ENCODE assay signal across 8 mouse cellular contexts in genomic region chr8:86746511-86746910, GRCm38 (mm10). TPM values are rescaled to one million over a fixed set of nuclear protein-coding genes. Genes with fewer than 3 reads are reported as not detected.
DNase-seq lines count a peak whose midpoint lies in the region; ATAC-seq and TF ChIP-seq lines count a peak whose summit lies in the region.

No protein-coding gene starts in this region.

- H3K36me3 ChIP-seq in spleen, adult 2 months (ENCODE audit: control insufficient read depth, insufficient read depth, low read length): no peaks in the 10 kb centered on the region
- no peaks in the 10 kb centered on the region for H3K36me3 ChIP-seq in limb, embryonic 12.5 days
- H3K36me3 ChIP-seq in midbrain, postnatal 0 days (ENCODE audit: insufficient read depth, low read length): no peaks in the 10 kb centered on the region

- peak overlapping the region; percentile 82 for H3K4me3 ChIP-seq in spleen, adult 2 months (ENCODE audit: extremely low read depth, insufficient read depth, insufficient read length)
- H3K4me3 ChIP-seq in limb, embryonic 12.5 days (replicated peaks): peak overlapping the region; percentile 90
- peak overlapping the region; percentile 80 for H3K4me3 ChIP-seq in midbrain, postnatal 0 days (ENCODE audit: low read depth, low read length)

- WGBS in spleen, adult 2 months: 15% methylated on average over 11 of the region's 11 CpGs
- 3% methylated on average over 11 of the region's 11 CpGs for WGBS in limb, embryonic 12.5 days
- 1% methylated on average over 11 of the region's 11 CpGs for WGBS in midbrain, postnatal 0 days

- no peak for ATAC-seq in limb, embryonic 12.5 days (ENCODE audit: insufficient number of reproducible peaks, insufficient read depth, low FRiP score, low TSS enrichment, low read depth)
- peak; percentile 31; the same call in 1 of the 2 replicates for ATAC-seq in midbrain, postnatal 0 days (ENCODE audit: low FRiP score)

- TF ChIP-seq POLR2A in spleen, adult 2 months (IDR thresholded peaks at IDR 0.05; ENCODE audit: low read depth, low read length): no peak

- peak overlapping the region; percentile 78 for H3K4me2 ChIP-seq in limb, embryonic 12.5 days
- peak overlapping the region; percentile 78 for H3K4me2 ChIP-seq in midbrain, postnatal 0 days (ENCODE audit: low read depth, low read length, poor library complexity, severe bottlenecking)

- no peaks in the 10 kb centered on the region; the same call in 1 of the 2 replicates for H3K27me3 ChIP-seq in spleen, adult 2 months (ENCODE audit: control insufficient read depth, insufficient read depth, low read length)
- no peaks in the 10 kb centered on the region for H3K27me3 ChIP-seq in limb, embryonic 12.5 days
- no peaks in the 10 kb centered on the region for H3K27me3 ChIP-seq in midbrain, postnatal 0 days (ENCODE audit: insufficient read depth, low read length)

- H3K9ac ChIP-seq in limb, embryonic 12.5 days (replicated peaks): peak overlapping the region; percentile 99
- H3K9ac ChIP-seq in midbrain, postnatal 0 days (replicated peaks; ENCODE audit: low read length, poor library complexity, severe bottlenecking): peak overlapping the region; percentile 98

- peak; percentile 61 for DNase-seq in adrenal gland, adult 2 months
- no peak for DNase-seq in adrenal gland, adult 8-10 months
- no peak for DNase-seq in spleen, adult 2 months (ENCODE audit: low read depth in 1 of 2, low spot score in 2 of 2)
- DNase-seq in spleen, postnatal 14 days (ENCODE audit: low spot score in 2 of 2): no peak
- peak; percentile 23 to 37 for DNase-seq in heart, postnatal 14 days
- DNase-seq in midbrain, postnatal 0 days (ENCODE audit: low spot score): no peak
- no peak for DNase-seq in left cerebral cortex, adult 11 months (ENCODE audit: low spot score)

- intact Hi-C loops in heart, postnatal 14 days (cut with DNase I): loop anchor here (2.0 to 5.0 kb wide), 4 partner anchors 41 to 152 kb away; no protein-coding TSS in a partner anchor

- peak overlapping the region; percentile 55; the same call in 1 of the 2 replicates for H3K27ac ChIP-seq in spleen, adult 2 months (ENCODE audit: insufficient read depth, low read length)
- H3K27ac ChIP-seq in limb, embryonic 12.5 days: peak overlapping the region; percentile 98; the same call in 1 of the 2 replicates
- peak overlapping the region; percentile 98 for H3K27ac ChIP-seq in midbrain, postnatal 0 days (ENCODE audit: low read depth, low read length)

- no peaks in the 10 kb centered on the region for H3K9me3 ChIP-seq in limb, embryonic 12.5 days
- no peaks in the 10 kb centered on the region for H3K9me3 ChIP-seq in midbrain, postnatal 0 days (ENCODE audit: low read length)

- H3K4me1 ChIP-seq in spleen, adult 2 months (ENCODE audit: control insufficient read depth, insufficient read depth, insufficient read length): peaks cover 6% of the 10 kb centered on the region; the same call in 1 of the 2 replicates
- H3K4me1 ChIP-seq in limb, embryonic 12.5 days (replicated peaks): peaks cover 25% of the 10 kb centered on the region
- H3K4me1 ChIP-seq in midbrain, postnatal 0 days (ENCODE audit: insufficient read depth, low read length): peaks cover 8% of the 10 kb centered on the region; the same call in 1 of the 2 replicates

- no peak for TF ChIP-seq CTCF in spleen, adult 2 months (IDR thresholded peaks at IDR 0.05; ENCODE audit: extremely low read depth, insufficient read depth, insufficient read length, insufficient replicate concordance)
- no peak for TF ChIP-seq CTCF in midbrain, postnatal 0 days (IDR thresholded peaks at IDR 0.05)

RNA-seq across cellular contexts. Expression of gene Siah1a, which starts 0.8 kb away (rescaled TPM):
- total RNA-seq in adrenal gland, adult 2 months (2021): 10 to 100 TPM; 16.3 to 17.7 TPM
- polyA plus RNA-seq in adrenal gland, adult 2 months (2012; rRNA removed): 10.9 and 12.5 TPM in 2 replicates
- total RNA-seq in adrenal gland, adult 8-10 months (2022): 10 to 100 TPM; 17.7 to 23.7 (median 19.7) TPM
- 11.5 and 13.3 TPM in 2 replicates for polyA plus RNA-seq in spleen, adult 2 months (2012; rRNA removed)
- total RNA-seq in heart, postnatal 14 days (2021): 10 to 100 TPM; 16.8 to 19.1 TPM
- 72.9 and 74.3 TPM in 2 replicates for polyA plus RNA-seq in limb, embryonic 12.5 days (2016; fragmentation: Nextera tagmentation; extraction: Ambion mirVana)
- total RNA-seq in midbrain, postnatal 0 days (2014; rRNA removed): 72.7 and 82.6 TPM in 2 replicates
- polyA plus RNA-seq in midbrain, postnatal 0 days (2015; fragmentation: Nextera tagmentation; extraction: Ambion mirVana): 58.4 and 63.3 TPM in 2 replicates

RNA-seq across cellular contexts. Expression of gene Gm10638, which starts 1.0 kb away (rescaled TPM):
- total RNA-seq in adrenal gland, adult 2 months (2021): 1 to 10 TPM; 3.0 to 3.1 TPM
- polyA plus RNA-seq in adrenal gland, adult 2 months (2012; rRNA removed): 5.7 and 10.2 TPM in 2 replicates
- total RNA-seq in adrenal gland, adult 8-10 months (2022): 1 to 10 TPM; 2.0 to 5.3 (median 2.6) TPM
- polyA plus RNA-seq in spleen, adult 2 months (2012; rRNA removed): 1.3 and 2.0 TPM in 2 replicates
- 1 to 10 TPM; 2.8 to 3.0 TPM for total RNA-seq in heart, postnatal 14 days (2021)
- 8.7 and 9.3 TPM in 2 replicates for polyA plus RNA-seq in limb, embryonic 12.5 days (2016; fragmentation: Nextera tagmentation; extraction: Ambion mirVana)
- total RNA-seq in midbrain, postnatal 0 days (2014; rRNA removed): 1.5 and 1.9 TPM in 2 replicates
- 6.1 TPM in 2 replicates for polyA plus RNA-seq in midbrain, postnatal 0 days (2015; fragmentation: Nextera tagmentation; extraction: Ambion mirVana)

Comparison
In these comparisons a context has a peak if more than half of its experiments do, and no peak if none do; other contexts are left out.
1. DNase-seq: peak in adrenal gland, adult 2 months (single experiment) and heart, postnatal 14 days (2 of 2); none in adrenal gland, adult 8-10 months (single experiment), spleen, adult 2 months (0 of 2), spleen, postnatal 14 days (0 of 2), midbrain, postnatal 0 days (single experiment) and left cerebral cortex, adult 11 months (single experiment).
2. Peak in every context shown above with its lines, with median percentiles within 50 percentile points of each other: H3K27ac ChIP-seq and H3K4me3 ChIP-seq.